Comparison of ENCODE assay signal across 9 mouse cellular contexts in the genomic region with DNA sequence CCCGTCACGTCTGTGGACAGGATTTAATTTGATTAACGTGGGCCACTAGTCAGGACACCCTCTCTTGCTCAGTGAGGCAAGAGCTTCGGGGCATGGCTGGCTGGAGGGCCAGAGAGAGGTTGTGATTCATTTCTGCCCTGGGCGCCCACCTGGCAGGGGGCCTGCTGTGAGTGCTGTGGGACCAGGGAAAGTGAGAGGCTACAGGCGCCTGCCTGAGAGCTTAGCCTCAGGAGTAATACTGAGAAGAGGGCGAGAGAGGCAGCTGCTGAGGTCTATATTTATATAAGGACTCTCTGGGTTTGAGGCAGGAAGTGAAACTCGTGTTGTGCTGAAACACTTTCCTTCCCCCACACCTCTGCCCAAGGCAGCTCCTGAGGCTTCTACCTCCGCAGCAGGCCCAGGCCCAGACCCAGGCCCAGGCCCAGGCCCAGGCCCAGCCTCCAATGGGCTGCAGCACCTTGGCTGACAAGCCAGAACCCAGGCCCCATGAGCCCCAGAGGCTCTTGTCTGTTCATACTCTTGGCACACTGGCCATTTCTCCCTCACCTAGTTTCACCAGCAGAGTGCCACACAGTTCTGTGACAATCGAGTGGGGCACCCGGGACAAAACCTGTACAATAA.
A peak's percentile ranks its signal among the peaks of the same experiment; 100 is the strongest.
DNase-seq lines count a peak whose midpoint lies in the region; ATAC-seq and TF ChIP-seq lines count a peak whose summit lies in the region.
"Had no signal": no experiment of that assay in that cellular context is flagged by ENCODE, and none has a peak within 500 bp of the region (broad histone marks: within the 10 kb centered on the region; RNA-seq: fewer than 3 reads in every experiment).

No protein-coding gene starts in this region.

- 0 out of 2 replicates have a peak, but pooled peaks have one; percentile 30 for ATAC-seq in embryonic facial prominence, embryonic 14.5 days (ENCODE audit: low read depth)
- ATAC-seq in lung, embryonic 15.5 days (ENCODE audit: borderline replicate concordance, extremely low read depth, low FRiP score, low TSS enrichment) = peak; percentile 27; the same call in 1 of the 2 replicates
- no peak for ATAC-seq in stomach, embryonic 15.5 days (ENCODE audit: insufficient read depth, low FRiP score, low read depth)
- ATAC-seq in forebrain, embryonic 15.5 days (replicated peaks) = no peak
- no peak for ATAC-seq in frontal cortex, adult (ENCODE audit: low TSS enrichment)

- no peak overlapping the region for H3K4me2 ChIP-seq in embryonic facial prominence, embryonic 14.5 days (ENCODE audit: low read depth, low read length)
- no peak overlapping the region for H3K4me2 ChIP-seq in lung, embryonic 15.5 days
- no peak overlapping the region for H3K4me2 ChIP-seq in stomach, embryonic 15.5 days
- no peak overlapping the region for H3K4me2 ChIP-seq in forebrain, embryonic 15.5 days (replicated peaks)
- H3K4me2 ChIP-seq: liver, embryonic 13.5 days had no signal

- H3K9me3 ChIP-seq in embryonic facial prominence, embryonic 14.5 days (ENCODE audit: control insufficient read depth, low read length) = no peaks in the 10 kb centered on the region
- no peaks in the 10 kb centered on the region for H3K9me3 ChIP-seq in lung, embryonic 15.5 days
- no peaks in the 10 kb centered on the region for H3K9me3 ChIP-seq in stomach, embryonic 15.5 days
- H3K9me3 ChIP-seq in forebrain, embryonic 15.5 days = no peaks in the 10 kb centered on the region
- H3K9me3 ChIP-seq: liver, embryonic 13.5 days had no signal

- no peaks in the 10 kb centered on the region for H3K27me3 ChIP-seq in embryonic facial prominence, embryonic 14.5 days (replicated peaks; ENCODE audit: control insufficient read depth, insufficient read depth, low read length)
- H3K27me3 ChIP-seq in lung, embryonic 15.5 days = no peaks in the 10 kb centered on the region
- H3K27me3 ChIP-seq in stomach, embryonic 15.5 days (replicated peaks) = no peaks in the 10 kb centered on the region
- no peaks in the 10 kb centered on the region for H3K27me3 ChIP-seq in forebrain, embryonic 15.5 days
- H3K27me3 ChIP-seq: liver, embryonic 13.5 days had no signal

- no peaks in the 10 kb centered on the region for H3K36me3 ChIP-seq in embryonic facial prominence, embryonic 14.5 days (ENCODE audit: control insufficient read depth, insufficient read depth, low read length)
- no peaks in the 10 kb centered on the region for H3K36me3 ChIP-seq in lung, embryonic 15.5 days
- H3K36me3 ChIP-seq in stomach, embryonic 15.5 days = no peaks in the 10 kb centered on the region
- H3K36me3 ChIP-seq in forebrain, embryonic 15.5 days = no peaks in the 10 kb centered on the region
- H3K36me3 ChIP-seq: liver, embryonic 13.5 days had no signal

- DNase-seq in layer of hippocampus, adult 9-11 months = peak; percentile 15
- no peak for DNase-seq in layer of hippocampus, adult 2 months (ENCODE audit: low spot score in 2 of 2)
- peak; percentile 38 for DNase-seq in embryonic facial prominence, embryonic 14.5 days (ENCODE audit: low spot score)
- DNase-seq in urinary bladder, adult 2 months (ENCODE audit: low spot score) = no peak
- DNase-seq: liver, embryonic 13.5 days had no signal

- no peak overlapping the region for H3K4me3 ChIP-seq in layer of hippocampus, adult 2 months
- no peak overlapping the region for H3K4me3 ChIP-seq in embryonic facial prominence, embryonic 14.5 days (ENCODE audit: low read depth, low read length)
- H3K4me3 ChIP-seq in lung, embryonic 15.5 days = no peak overlapping the region
- no peak overlapping the region for H3K4me3 ChIP-seq in stomach, embryonic 15.5 days (replicated peaks)
- H3K4me3 ChIP-seq in forebrain, embryonic 15.5 days = no peak overlapping the region
- H3K4me3 ChIP-seq: liver, embryonic 13.5 days had no signal

- H3K27ac ChIP-seq in layer of hippocampus, adult 2 months = no peak overlapping the region
- H3K27ac ChIP-seq in embryonic facial prominence, embryonic 14.5 days (replicated peaks; ENCODE audit: low read depth, low read length) = peak overlapping the region; percentile 40; the same call in 1 of the 2 replicates
- H3K27ac ChIP-seq in lung, embryonic 15.5 days = peak overlapping the region; percentile 72
- 0 out of 2 replicates have a peak overlapping the region, but pooled peaks have one; percentile 21 for H3K27ac ChIP-seq in stomach, embryonic 15.5 days
- no peak overlapping the region for H3K27ac ChIP-seq in forebrain, embryonic 15.5 days (replicated peaks)
- H3K27ac ChIP-seq: liver, embryonic 13.5 days had no signal

- WGBS in embryonic facial prominence, embryonic 14.5 days = 55% methylated on average over 10 of the region's 11 CpGs
- whole genome bisulfite sequencing in lung, embryonic 15.5 days = 40% methylated on average over 11 of the region's 11 CpGs
- WGBS in stomach, embryonic 15.5 days = 47% methylated on average over 11 of the region's 11 CpGs
- 66% methylated on average over 11 of the region's 11 CpGs for WGBS in forebrain, embryonic 15.5 days

- no peak for TF ChIP-seq CTCF in layer of hippocampus, adult 2 months (conservative IDR thresholded peaks at IDR 0.05)

- no peaks in the 10 kb centered on the region for H3K4me1 ChIP-seq in embryonic facial prominence, embryonic 14.5 days (ENCODE audit: control insufficient read depth, insufficient read depth, low read length)
- peaks cover 13% of the 10 kb centered on the region for H3K4me1 ChIP-seq in lung, embryonic 15.5 days
- no peaks in the 10 kb centered on the region for H3K4me1 ChIP-seq in stomach, embryonic 15.5 days
- H3K4me1 ChIP-seq in forebrain, embryonic 15.5 days = no peaks in the 10 kb centered on the region

- peak overlapping the region; percentile 27; the same call in 1 of the 2 replicates for H3K9ac ChIP-seq in embryonic facial prominence, embryonic 14.5 days (ENCODE audit: low read depth, low read length)
- H3K9ac ChIP-seq in lung, embryonic 15.5 days = no peak overlapping the region
- H3K9ac ChIP-seq in stomach, embryonic 15.5 days = no peak overlapping the region
- H3K9ac ChIP-seq in forebrain, embryonic 15.5 days (replicated peaks) = no peak overlapping the region
- H3K9ac ChIP-seq: liver, embryonic 13.5 days had no signal

Comparison
In these comparisons a context has a peak if more than half of its experiments do, and no peak if none do; other contexts are left out.
1. DNase-seq: peak in layer of hippocampus, adult 9-11 months (single experiment) and embryonic facial prominence, embryonic 14.5 days (single experiment); none in layer of hippocampus, adult 2 months (0 of 2) and urinary bladder, adult 2 months (single experiment).
2. H3K27ac ChIP-seq: peak in embryonic facial prominence, embryonic 14.5 days (single experiment), lung, embryonic 15.5 days (single experiment) and stomach, embryonic 15.5 days (single experiment); none in layer of hippocampus, adult 2 months (single experiment) and forebrain, embryonic 15.5 days (single experiment).
3. ATAC-seq: peak in embryonic facial prominence, embryonic 14.5 days (single experiment) and lung, embryonic 15.5 days (single experiment); none in stomach, embryonic 15.5 days (single experiment), forebrain, embryonic 15.5 days (single experiment) and frontal cortex, adult (single experiment).